Mouse (Mus musculus) liver, adult 2 months (tissue): ENCODE results near the gene Ptk6.

Experiments
- CTCF ChIP-seq: fragments of 200-500 bp; IDR thresholded peaks from 2 replicates; pipeline ENCODE4 v1.5.1; 2011; ENCODE audit warnings: low read depth, low read length, control low read depth
- POLR2A ChIP-seq: fragments of 200-500 bp; IDR thresholded peaks from 2 replicates; pipeline ENCODE4 v1.6.1; 2011; ENCODE audit warnings: low read length, control low read depth; ENCODE audit not compliant: insufficient read depth; ENCODE audit errors: extremely low read depth

DNA sequence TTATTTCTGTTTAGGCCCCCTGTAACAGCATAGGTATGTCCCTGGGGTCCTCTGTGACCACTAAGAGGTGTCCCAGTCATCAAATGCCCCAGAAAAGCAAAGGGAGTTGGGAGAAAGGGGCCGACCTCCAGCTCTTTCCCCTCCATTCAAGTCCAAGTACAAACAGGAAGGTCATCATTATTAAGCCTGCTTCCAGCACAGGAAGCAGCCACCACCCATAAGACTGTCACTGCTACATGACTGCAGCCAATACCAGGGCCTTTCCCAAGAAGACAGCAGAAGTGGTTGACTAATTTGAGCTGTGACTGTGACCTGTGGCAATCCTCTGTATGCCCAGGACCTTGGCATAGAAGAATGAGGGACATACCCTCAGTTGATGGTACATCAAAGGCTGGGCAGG lies 25.7 kb upstream of the Ptk6 start:
- no peak for TF ChIP-seq CTCF
- TF ChIP-seq POLR2A, result no peak
